Mouse (Mus musculus) cerebellum, postnatal 10 days (tissue): ENCODE data around the gene Uxs1.

Experiments used
- DNase-seq, 2 experiments: peaks; one replicate each; pipeline ENCODE4 v3.0.0; 2021; ENCODE audit warnings: mixed read lengths in 2 of 2

Uxs1 gene

GRCm38 (mm10) chr1:43718793-43719192 lies 108.8 kb downstream of the Uxs1 start:
- no peak for DNase-seq

GRCm38 (mm10) chr1:43717967-43718366 lies 109.6 kb downstream of the Uxs1 start:
- no peak for DNase-seq

GRCm38 (mm10) chr1:43714841-43715240 lies 112.8 kb downstream of the Uxs1 start:
- no peak for DNase-seq

GRCm38 (mm10) chr1:43698577-43699000 lies 129.0 kb downstream of the Uxs1 start:
- peak; percentile 43 to 69 for DNase-seq
